Mouse (Mus musculus) intestine, postnatal 0 days (tissue): ENCODE data around the gene Usf1. TPM values are rescaled to one million over a fixed set of nuclear protein-coding genes. Genes with fewer than 3 reads are reported as not detected.

Source experiments
- ATAC-seq: fragments of 200-750 bp; cut with Nextera tagmentation; 2 replicates; pipeline ENCODE4 v1.8.0; 2017; ENCODE audit warnings: mild to moderate bottlenecking, moderate TSS enrichment, moderate library complexity
- H3K27ac ChIP-seq: fragments of 300-500 bp; sonication (generic); 2 replicates; pipeline ENCODE4 v1.5.1; 2014; ENCODE audit warnings: mild to moderate bottlenecking, low read depth, low read length, moderate library complexity
- H3K27me3 ChIP-seq: fragments of 300-500 bp; sonication (generic); replicated peaks from 2 replicates; pipeline ENCODE4 v1.6.1; 2014; ENCODE audit warnings: low read length, mixed read lengths; ENCODE audit not compliant: control insufficient read depth, insufficient read depth
- H3K36me3 ChIP-seq: fragments of 300-500 bp; sonication (generic); 2 replicates; pipeline ENCODE4 v1.6.1; 2014; ENCODE audit warnings: mild to moderate bottlenecking, moderate library complexity; ENCODE audit not compliant: control insufficient read depth, insufficient read depth
- H3K4me1 ChIP-seq: fragments of 300-500 bp; sonication (generic); replicated peaks from 2 replicates; pipeline ENCODE4 v1.6.1; 2014; ENCODE audit warnings: antibody characterized with exemption, low read length, mixed read lengths; ENCODE audit not compliant: control insufficient read depth, insufficient read depth
- H3K4me2 ChIP-seq: fragments of 300-500 bp; sonication (generic); replicated peaks from 2 replicates; pipeline ENCODE4 v1.6.1; 2014; ENCODE audit warnings: low read depth, mild to moderate bottlenecking, moderate library complexity
- H3K4me3 ChIP-seq: fragments of 300-500 bp; sonication (generic); 2 replicates; pipeline ENCODE4 v1.5.1; 2014; ENCODE audit warnings: low read depth, low read length
- H3K9ac ChIP-seq: fragments of 300-500 bp; sonication (generic); 2 replicates; pipeline ENCODE4 v1.6.1; 2014; ENCODE audit warnings: mild to moderate bottlenecking, low read depth, low read length
- H3K9me3 ChIP-seq: fragments of 300-500 bp; sonication (generic); 2 replicates; pipeline ENCODE4 v1.6.1; 2016; ENCODE audit warnings: mixed run types; ENCODE audit not compliant: control insufficient read depth
- CTCF ChIP-seq: sonication (generic); IDR thresholded peaks from 2 replicates; pipeline ENCODE4 v1.5.1; 2016; ENCODE audit warnings: low read depth, mild to moderate bottlenecking, control low read depth, antibody characterized with exemption, moderate library complexity
- WGBS: fragments of 180-500 bp; shearing (Covaris S2); extraction: QIAGEN DNeasy Blood & Tissue Kit; methylation state at CpG from one replicate; pipeline ENCODE4 v1.1.7; 2014; 5-methylcytosine and 5-hydroxymethylcytosine counted together
- polyA plus RNA-seq: library from polyadenylated mRNA; unstranded; fragments of >200 nt; fragmentation: Nextera tagmentation; extraction: Ambion mirVana; gene quantifications from 2 replicates; pipeline ENCODE4 v1.2.1, GENCODE M21; 2015

Gene Usf1
- polyA plus RNA-seq, 1 experiment from 2014 or later, result 35.1 TPM

DNA sequence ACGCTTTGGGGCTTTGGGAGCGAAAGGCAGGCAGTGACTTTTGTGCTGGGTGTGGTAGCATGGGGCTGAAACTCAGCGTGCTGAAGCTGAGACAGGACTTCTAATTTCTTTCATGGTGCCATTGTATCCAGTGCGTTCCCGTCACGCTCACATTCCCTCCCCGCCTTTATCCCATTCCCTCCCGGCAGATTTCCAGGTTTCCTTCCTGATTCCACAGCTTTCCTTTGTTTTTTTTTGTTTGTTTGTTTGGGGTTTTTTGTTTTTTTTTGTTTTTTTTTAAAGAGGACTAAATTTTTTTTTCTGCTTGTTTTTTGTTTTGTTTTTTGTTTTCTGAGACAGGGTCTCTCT, 31.3 kb downstream of the Usf1 start:
- Histone ChIP-seq H3K27ac (peak overlapping the region; percentile 73), H3K36me3 (no peaks in the 10 kb centered on the region), H3K9me3 (no peaks in the 10 kb centered on the region), H3K27me3 (no peaks in the 10 kb centered on the region), H3K4me2 (peak overlapping the region; percentile 70), H3K4me1 (peaks cover 19% of the 10 kb centered on the region), H3K9ac (no peak overlapping the region), H3K4me3 (peak overlapping the region; percentile 12; the same call in 1 of the 2 replicates)
- no peak for ATAC-seq
- TF ChIP-seq CTCF, result no peak
- WGBS, result 25% methylated on average over 8 of the region's 8 CpGs

DNA sequence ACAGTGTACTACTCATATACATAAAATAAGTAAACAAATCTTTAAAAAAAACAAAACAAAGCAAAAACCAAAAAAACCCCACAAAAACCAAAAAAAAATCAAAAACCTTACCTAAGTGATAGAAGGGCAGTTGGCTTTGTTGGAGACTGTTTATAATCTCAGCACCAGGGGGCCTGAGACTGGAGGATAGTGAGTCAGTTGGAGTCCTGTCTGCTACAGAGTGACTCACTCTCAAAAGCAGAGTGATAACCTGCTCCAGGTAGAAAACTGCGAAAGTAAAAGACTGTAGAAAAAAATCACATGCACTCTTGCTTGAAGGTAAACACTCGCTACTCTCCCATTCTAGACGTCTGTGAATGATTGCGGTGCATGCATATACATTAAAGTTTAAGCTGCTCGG, 33.9 kb downstream of the Usf1 start:
- WGBS, result 54% methylated on average over 5 of the region's 5 CpGs
- no peak for ATAC-seq

DNA sequence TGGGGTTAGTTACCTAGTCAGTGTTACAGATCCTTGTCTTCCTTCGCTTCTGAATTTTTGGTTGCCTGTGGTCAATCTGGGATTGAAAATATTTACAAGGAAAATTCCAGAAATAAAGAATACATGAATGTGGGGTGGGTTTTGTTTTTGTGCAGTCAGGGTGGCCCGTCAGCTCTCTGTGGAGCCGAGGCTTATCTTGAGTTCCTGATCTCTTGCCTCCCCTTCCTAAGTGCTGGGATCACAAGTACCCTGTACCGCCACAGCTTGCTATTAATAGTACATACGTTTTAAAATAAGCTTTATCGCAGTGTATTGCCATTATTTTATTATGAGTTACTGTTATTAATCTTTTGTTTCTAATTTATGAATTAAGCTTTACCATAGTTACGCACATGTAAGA, 35.7 kb downstream of the Usf1 start:
- TF ChIP-seq CTCF, result no peak
- no peak overlapping the region for H3K4me3 ChIP-seq
- WGBS, result 52% methylated on average over 7 of the region's 7 CpGs
- H3K36me3 ChIP-seq, result no peaks in the 10 kb centered on the region
- no peaks in the 10 kb centered on the region for H3K9me3 ChIP-seq
- no peak overlapping the region for H3K9ac ChIP-seq
- ATAC-seq, result no peak
- no peak overlapping the region for H3K27ac ChIP-seq
- H3K4me2 ChIP-seq, result no peak overlapping the region
- no peaks in the 10 kb centered on the region for H3K27me3 ChIP-seq
- H3K4me1 ChIP-seq, result 0 out of 2 replicates have a peak, but pooled peaks cover 4% of the 10 kb centered on the region

More for the DNA sequence above, 33.9 kb downstream of the Usf1 start:
- Histone ChIP-seq H3K4me3 (no peak overlapping the region), H3K4me2 (no peak overlapping the region), H3K36me3 (no peaks in the 10 kb centered on the region), H3K27ac (no peak overlapping the region), H3K9me3 (no peaks in the 10 kb centered on the region), H3K4me1 (peaks cover 10% of the 10 kb centered on the region), H3K9ac (no peak overlapping the region), H3K27me3 (no peaks in the 10 kb centered on the region)
- 0 out of 2 replicates have a peak, but pooled peaks have one; percentile 22 for TF ChIP-seq CTCF

DNA sequence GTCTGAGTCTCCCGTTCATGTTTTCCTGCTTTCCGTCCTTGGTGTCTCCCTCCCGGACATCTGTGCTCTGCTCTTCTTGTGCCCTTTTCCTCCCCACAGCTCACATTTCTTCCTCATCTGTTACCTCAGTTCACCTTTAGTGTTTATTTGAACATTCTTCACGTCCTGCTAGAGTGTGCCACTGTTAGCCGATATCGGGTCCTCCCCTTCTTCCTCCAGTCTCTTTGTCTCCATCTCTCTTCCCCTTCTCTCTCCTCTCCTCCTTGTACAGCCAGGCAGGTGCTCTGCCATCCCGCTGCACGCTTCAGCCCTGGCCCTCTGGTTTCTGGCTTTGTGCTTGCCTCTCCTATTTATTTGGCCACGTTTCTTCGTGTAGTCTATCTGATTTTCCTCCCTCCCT, 36.6 kb downstream of the Usf1 start:
- Histone ChIP-seq H3K27me3 (no peaks in the 10 kb centered on the region), H3K36me3 (no peaks in the 10 kb centered on the region), H3K27ac (no peak overlapping the region), H3K9me3 (no peaks in the 10 kb centered on the region), H3K4me2 (no peak overlapping the region), H3K4me3 (no peak overlapping the region), H3K9ac (no peak overlapping the region), H3K4me1 (no peaks in the 10 kb centered on the region)
- no peak for ATAC-seq
- 23% methylated on average over 10 of the region's 10 CpGs for WGBS
- no peak for TF ChIP-seq CTCF

DNA sequence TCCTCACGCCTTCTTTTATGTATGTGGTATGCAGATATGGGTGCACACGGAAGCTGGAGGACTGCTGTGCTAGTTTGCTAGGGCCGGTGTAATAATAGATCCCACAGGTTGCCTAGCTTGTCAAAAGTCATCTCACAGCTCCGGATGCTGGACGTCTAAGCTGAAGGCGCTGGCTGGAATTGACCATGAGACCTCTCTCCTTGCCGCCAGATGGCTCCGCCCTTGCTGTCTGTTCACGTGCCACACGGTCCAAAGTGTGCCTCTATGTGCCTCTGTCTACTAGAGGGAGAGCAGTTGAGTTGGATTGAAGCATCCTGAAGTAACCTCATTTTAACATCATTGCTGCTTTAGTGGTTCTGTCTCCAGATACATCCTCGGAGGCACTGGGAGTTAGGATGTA, 38.9 kb downstream of the Usf1 start:
- 64% methylated on average over 11 of the region's 11 CpGs for WGBS
- no peaks in the 10 kb centered on the region for H3K9me3 ChIP-seq
- no peak overlapping the region for H3K27ac ChIP-seq
- no peaks in the 10 kb centered on the region for H3K27me3 ChIP-seq
- no peak overlapping the region for H3K4me3 ChIP-seq
- H3K4me2 ChIP-seq, result no peak overlapping the region
- H3K4me1 ChIP-seq, result no peaks in the 10 kb centered on the region
- ATAC-seq, result peak; percentile 48; the same call in 1 of the 2 replicates
- no peaks in the 10 kb centered on the region for H3K36me3 ChIP-seq
- H3K9ac ChIP-seq, result no peak overlapping the region
- no peak for TF ChIP-seq CTCF

DNA sequence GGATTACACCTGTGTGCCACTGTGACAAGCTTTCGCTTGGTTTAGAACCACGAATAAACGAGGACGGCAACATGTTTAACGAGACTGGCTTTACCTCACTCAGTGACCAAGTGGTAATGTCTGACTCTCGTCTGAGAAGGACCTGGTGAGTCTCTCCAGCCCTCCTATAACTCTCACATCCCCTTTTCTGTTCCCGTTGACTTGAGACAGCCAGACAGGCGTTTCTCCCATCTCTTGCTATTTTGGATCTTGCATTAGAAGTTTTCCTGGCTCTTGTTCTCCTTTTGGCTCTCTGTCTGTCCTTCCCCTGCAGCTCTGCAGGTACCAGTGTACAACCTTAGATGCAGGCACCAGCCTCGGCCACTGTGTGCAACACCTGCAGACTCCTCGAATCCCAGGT, 39.9 kb downstream of the Usf1 start:
- 69% methylated on average over 10 of the region's 10 CpGs for WGBS
- Histone ChIP-seq H3K36me3 (no peaks in the 10 kb centered on the region), H3K9ac (no peak overlapping the region), H3K4me3 (no peak overlapping the region), H3K4me1 (no peaks in the 10 kb centered on the region), H3K27me3 (no peaks in the 10 kb centered on the region), H3K4me2 (no peak overlapping the region), H3K27ac (no peak overlapping the region), H3K9me3 (no peaks in the 10 kb centered on the region)
- no peak for ATAC-seq
- TF ChIP-seq CTCF, result no peak

DNA sequence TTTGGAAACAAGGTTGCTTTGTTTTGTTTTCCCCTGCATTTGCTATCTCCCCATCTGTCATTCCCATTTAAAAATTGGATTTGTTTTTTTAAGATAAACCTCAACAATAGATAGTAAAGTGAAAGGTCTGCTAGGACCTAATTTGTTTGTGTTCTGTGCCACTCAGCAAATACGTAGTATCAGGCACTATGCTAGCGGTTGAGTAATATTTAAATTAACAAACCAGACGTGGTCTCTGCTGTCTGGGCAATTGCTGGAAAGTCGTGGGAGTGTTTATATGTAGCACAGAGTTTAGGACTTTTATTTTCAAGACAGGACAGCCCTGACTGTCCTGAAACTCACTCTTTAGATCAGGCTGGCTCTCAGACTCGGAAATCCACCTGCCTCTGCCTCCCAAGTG, 41.4 kb downstream of the Usf1 start:
- ATAC-seq, result no peak
- Histone ChIP-seq H3K27me3 (no peaks in the 10 kb centered on the region), H3K4me3 (no peak overlapping the region), H3K4me1 (no peaks in the 10 kb centered on the region), H3K9ac (no peak overlapping the region), H3K36me3 (no peaks in the 10 kb centered on the region), H3K27ac (no peak overlapping the region), H3K9me3 (no peaks in the 10 kb centered on the region), H3K4me2 (no peak overlapping the region)
- no peak for TF ChIP-seq CTCF
- 47% methylated on average over 5 of the region's 5 CpGs for WGBS
